Mouse (Mus musculus) ES-E14 (cell line): ENCODE results near the gene Kirrel. TPM values are rescaled to one million over a fixed set of nuclear protein-coding genes. Genes with fewer than 3 reads are reported as not detected.
A peak's percentile ranks its signal among the peaks of the same experiment; 100 is the strongest.

Source experiments
- DNase-seq: peaks from one replicate; pipeline ENCODE4 v3.0.0-alpha.2; 2013; ENCODE audit warnings: low read depth, low spot score
- H3K27ac ChIP-seq: 2 replicates; pipeline ENCODE4 v1.5.1; 2012; ENCODE audit warnings: low read depth, mild to moderate bottlenecking, low read length, moderate library complexity, mixed read lengths; ENCODE audit not compliant: poor library complexity, insufficient read depth, severe bottlenecking
- H3K36me3 ChIP-seq: 2 replicates; pipeline ENCODE4 v1.6.1; 2012; ENCODE audit warnings: mild to moderate bottlenecking, low read length, moderate library complexity, mixed read lengths; ENCODE audit not compliant: control insufficient read depth, poor library complexity, insufficient read depth, severe bottlenecking
- H3K4me1 ChIP-seq, 2 experiments: fragments of 150-350 bp in 1 of 2; sonication (generic) in 1 of 2; 2 replicates each; pipeline ENCODE4 v1.6.1; 2012; ENCODE audit warnings: low read length in 2 of 2, mild to moderate bottlenecking in 1 of 2, mixed read lengths in 1 of 2; ENCODE audit not compliant: control insufficient read depth in 2 of 2, insufficient read depth in 2 of 2, poor library complexity in 1 of 2
- H3K4me3 ChIP-seq, 2 experiments: fragments of 150-350 bp in 1 of 2; sonication (generic) in 1 of 2; 2 replicates each; pipeline ENCODE4 v1.5.1; 2012; ENCODE audit warnings: low read length in 2 of 2, low read depth in 1 of 2, mild to moderate bottlenecking in 1 of 2, mixed read lengths in 1 of 2; ENCODE audit not compliant: insufficient read depth in 1 of 2, poor library complexity in 1 of 2, severe bottlenecking in 1 of 2
- H3K9ac ChIP-seq: 2 replicates; pipeline ENCODE4 v1.6.1; 2012; ENCODE audit warnings: low read depth, mild to moderate bottlenecking, low read length, mixed read lengths; ENCODE audit not compliant: poor library complexity, insufficient read depth, severe bottlenecking
- H3K9me3 ChIP-seq: fragments of 150-350 bp; sonication (generic); 2 replicates; pipeline ENCODE4 v1.6.1; 2012; ENCODE audit warnings: low read depth, mild to moderate bottlenecking, low read length; ENCODE audit not compliant: control insufficient read depth, insufficient read depth
- CHD2 ChIP-seq: IDR thresholded peaks from 2 replicates; pipeline ENCODE4 v1.6.1; 2014; ENCODE audit warnings: mild to moderate bottlenecking, low read depth, low read length, inconsistent platforms
- HCFC1 ChIP-seq: IDR thresholded peaks from 2 replicates; pipeline ENCODE4 v1.6.1; 2012; ENCODE audit warnings: low read length, inconsistent platforms, borderline replicate concordance; ENCODE audit not compliant: insufficient read depth
- MAFK ChIP-seq: IDR thresholded peaks from 2 replicates; pipeline ENCODE4 v1.6.1; 2014; ENCODE audit warnings: mild to moderate bottlenecking, low read depth, low read length, inconsistent platforms; ENCODE audit not compliant: insufficient read depth
- ZC3H11A ChIP-seq: IDR thresholded peaks from 2 replicates; pipeline ENCODE4 v1.6.1; 2012; ENCODE audit warnings: low read depth, mild to moderate bottlenecking, inconsistent platforms, low read length, borderline replicate concordance
- ZNF384 ChIP-seq: IDR thresholded peaks from 2 replicates; pipeline ENCODE4 v1.6.1; 2012; ENCODE audit warnings: low read depth, low read length, inconsistent platforms
- in situ Hi-C, 2 experiments: fragments of 600-800 bp; cut with MboI; formaldehyde crosslinking; loops; one replicate each; pipeline ENCODE4 v1.15.1; 2025; ENCODE audit warnings: low sequenced_read_pairs in 2 of 2, inconsistent platforms in 1 of 2; ENCODE audit not compliant: unreplicated experiment in 2 of 2
- total RNA-seq: library from RNA; depleted of rRNA; stranded (reverse); fragments of 300-350 nt; gene quantifications from 2 replicates; pipeline ENCODE4 v1.2.3, GENCODE M21; 2012

Kirrel gene
- total RNA-seq, 1 experiment, result 35.5 TPM

GRCm38 (mm10) chr3:87171201-87172100 is 3.1 kb downstream of the Kirrel start:
- TF ChIP-seq MAFK (no peak), HCFC1 (no peak), CHD2 (no peak), ZNF384 (no peak), ZC3H11A (no peak)
- in situ Hi-C loops, result loop anchor here in 1 of 2 experiments (10.0 kb wide), 1 partner anchor 87 kb away; no protein-coding TSS in a partner anchor
- Histone ChIP-seq H3K4me1 (peaks cover 0 to 17% of the 10 kb centered on the region in 2 experiments), H3K4me3 (peak overlapping the region in 1 of 2 experiments; percentile 8; a peak in 1 of 4 replicates), H3K36me3 (no peaks in the 10 kb centered on the region), H3K27ac (no peak overlapping the region), H3K9me3 (no peaks in the 10 kb centered on the region), H3K9ac (no peak overlapping the region)
- DNase-seq, result no peak

- Histone ChIP-seq H3K4me1 (peaks cover 0 to 20% of the 10 kb centered on the region in 2 experiments), H3K36me3 (no peaks in the 10 kb centered on the region), H3K27ac (no peak overlapping the region), H3K9ac (no peak overlapping the region), H3K4me3 (no peak overlapping the region), H3K9me3 (no peaks in the 10 kb centered on the region)
- no peak for DNase-seq
- in situ Hi-C loops, result loop anchor here in 1 of 2 experiments (10.0 kb wide), 1 partner anchor 85 kb away; no protein-coding TSS in a partner anchor
- TF ChIP-seq MAFK (no peak), CHD2 (no peak), HCFC1 (no peak), ZC3H11A (no peak), ZNF384 (no peak)
Measured at GRCm38 (mm10) chr3:87169402-87170015, 5.0 kb downstream of the Kirrel start.

- no peaks in the 10 kb centered on the region for H3K36me3 ChIP-seq
- H3K9ac ChIP-seq, result no peak overlapping the region
- H3K4me3 ChIP-seq, result no peak overlapping the region
- no peak for TF ChIP-seq HCFC1
- TF ChIP-seq MAFK, result no peak
- TF ChIP-seq ZC3H11A, result no peak
- no peak for TF ChIP-seq ZNF384
- no peak for TF ChIP-seq CHD2
- no peak for DNase-seq
- peaks cover 3 to 24% of the 10 kb centered on the region in 2 experiments for H3K4me1 ChIP-seq
- H3K9me3 ChIP-seq, result no peaks in the 10 kb centered on the region
- in situ Hi-C loops, result no loop called here
- no peak overlapping the region for H3K27ac ChIP-seq
Measured at GRCm38 (mm10) chr3:87168756-87169155, 5.8 kb downstream of the Kirrel start.

GRCm38 (mm10) chr3:87167621-87168020 is 6.9 kb downstream of the Kirrel start:
- DNase-seq, result no peak
- in situ Hi-C loops, result no loop called here
- Histone ChIP-seq H3K36me3 (no peaks in the 10 kb centered on the region), H3K4me3 (no peak overlapping the region), H3K27ac (no peak overlapping the region), H3K4me1 (peaks cover 3 to 23% of the 10 kb centered on the region in 2 experiments), H3K9me3 (no peaks in the 10 kb centered on the region), H3K9ac (no peak overlapping the region)
- TF ChIP-seq MAFK, result no peak
- TF ChIP-seq ZC3H11A, result no peak
- no peak for TF ChIP-seq ZNF384
- TF ChIP-seq HCFC1, result no peak
- no peak for TF ChIP-seq CHD2
